ENCODE assay signal across 23 mouse cellular contexts in the genomic region with DNA sequence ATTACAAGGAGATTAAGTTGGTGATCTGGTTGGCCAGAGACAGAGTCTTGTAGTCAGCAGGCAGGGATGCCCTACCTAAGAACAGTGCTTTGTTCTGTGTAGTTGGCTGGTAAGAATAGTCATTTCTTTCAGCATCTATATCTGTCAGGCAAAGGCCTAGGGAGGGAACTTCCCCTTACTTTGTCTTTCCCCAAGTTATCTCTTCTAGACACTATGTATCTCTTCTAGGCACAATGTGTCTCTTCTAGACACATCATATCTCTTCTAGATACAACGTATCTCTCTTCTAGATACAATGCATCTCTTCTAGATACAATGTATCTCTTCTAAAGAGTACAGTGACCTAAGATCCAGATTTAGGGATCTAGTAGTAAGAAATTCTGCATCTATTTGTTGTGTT.
DNase-seq lines count a peak whose midpoint lies in the region; ATAC-seq and TF ChIP-seq lines count a peak whose summit lies in the region.
"Had no signal": no experiment of that assay in that cellular context is flagged by ENCODE, and none has a peak within 500 bp of the region (broad histone marks: within the 10 kb centered on the region; RNA-seq: fewer than 3 reads in every experiment).

No protein-coding gene starts in this region.

- no peaks in the 10 kb centered on the region for H3K36me3 ChIP-seq in midbrain, embryonic 11.5 days (ENCODE audit: control insufficient read depth, insufficient read depth, low read length)
- H3K36me3 ChIP-seq in midbrain, embryonic 14.5 days (ENCODE audit: control insufficient read depth, insufficient read depth, low read length): no peaks in the 10 kb centered on the region
- peaks cover 0 to 24% of the 10 kb centered on the region in 2 experiments; a peak in 2 of 4 replicates for H3K36me3 ChIP-seq in MEL (ENCODE audit: control insufficient read depth in 1 of 2, insufficient read depth in 2 of 2, low read length in 2 of 2)
- no peaks in the 10 kb centered on the region for H3K36me3 ChIP-seq in kidney, embryonic 14.5 days (ENCODE audit: control insufficient read depth, insufficient read depth, low read length)
- H3K36me3 ChIP-seq: G1E had no signal

- no peak for TF ChIP-seq RAD21 in MEL (IDR thresholded peaks at IDR 0.05; ENCODE audit: low read depth, low read length)

- peak; percentile 28 for DNase-seq in midbrain, embryonic 11.5 days (ENCODE audit: low spot score, missing footprints)
- DNase-seq in midbrain, embryonic 14.5 days: no peak
- DNase-seq in MEL (ENCODE audit: low read depth, low spot score) (peak; percentile 77), MEL-GATA-1-ER (ENCODE audit: extremely low read depth, low read depth) (peak; percentile 72), adipocyte (ENCODE audit: low spot score) (no peak)
- DNase-seq: adrenal gland, adult 2 months; adrenal gland, adult 8-10 months; adrenal gland, postnatal 10 days; adrenal gland, postnatal 14 days; adrenal gland, postnatal 25 days; adrenal gland, postnatal 36 days; B cell, adult 2 months; cerebellum, adult 11 months; cerebellum, adult 11-12 months; cerebellum, adult 18-20 months; cerebellum, adult 2 months; cerebellum, adult 8-10 months; cerebellum, adult 9-10 months had no signal

- H3K4me2 ChIP-seq in midbrain, embryonic 11.5 days: no peak overlapping the region
- no peak overlapping the region for H3K4me2 ChIP-seq in midbrain, embryonic 14.5 days (ENCODE audit: low read length)
- no peak overlapping the region for H3K4me2 ChIP-seq in kidney, embryonic 14.5 days (replicated peaks; ENCODE audit: low read depth, low read length)

- WGBS in midbrain, embryonic 11.5 days: 88% methylated on average over 1 of the region's 1 CpGs
- 89% methylated on average over 1 of the region's 1 CpGs for WGBS in midbrain, embryonic 14.5 days
- 83% methylated on average over 1 of the region's 1 CpGs for WGBS in kidney, embryonic 14.5 days

- no peaks in the 10 kb centered on the region for H3K4me1 ChIP-seq in midbrain, embryonic 11.5 days (ENCODE audit: control insufficient read depth, insufficient read depth, low read length)
- H3K4me1 ChIP-seq in midbrain, embryonic 14.5 days (ENCODE audit: control insufficient read depth, insufficient read depth, low read length): no peaks in the 10 kb centered on the region
- H3K4me1 ChIP-seq in MEL (ENCODE audit: control insufficient read depth in 1 of 2, insufficient read depth in 2 of 2, low read length in 2 of 2): peaks cover 0 to 29% of the 10 kb centered on the region in 2 experiments; a peak in 2 of 4 replicates
- no peaks in the 10 kb centered on the region for H3K4me1 ChIP-seq in kidney, embryonic 14.5 days (ENCODE audit: control insufficient read depth, insufficient read depth, low read length)

- H3K4me3 ChIP-seq in midbrain, embryonic 11.5 days (ENCODE audit: low read depth, low read length): no peak overlapping the region
- H3K4me3 ChIP-seq in midbrain, embryonic 14.5 days (replicated peaks; ENCODE audit: low read depth, low read length): no peak overlapping the region
- no peak overlapping the region for H3K4me3 ChIP-seq in MEL (ENCODE audit: control insufficient read depth in 1 of 2, insufficient read depth in 1 of 2, low read depth in 2 of 2, low read length in 2 of 2)
- H3K4me3 ChIP-seq in kidney, embryonic 14.5 days (ENCODE audit: low read length): no peak overlapping the region

- TF ChIP-seq EP300 in MEL (IDR thresholded peaks at IDR 0.05; ENCODE audit: low read depth in 1 of 2, low read length in 2 of 2): peak; percentile 90 to 94

- no peaks in the 10 kb centered on the region for H3K27me3 ChIP-seq in midbrain, embryonic 11.5 days (ENCODE audit: control insufficient read depth, insufficient read depth, low read length)
- H3K27me3 ChIP-seq in midbrain, embryonic 14.5 days (ENCODE audit: control insufficient read depth, insufficient read depth, low read length): no peaks in the 10 kb centered on the region
- peaks cover 0 to 2% of the 10 kb centered on the region in 2 experiments; a peak in 3 of 4 replicates for H3K27me3 ChIP-seq in MEL (ENCODE audit: control insufficient read depth in 1 of 2, insufficient read depth in 2 of 2, low read length in 2 of 2)
- no peaks in the 10 kb centered on the region for H3K27me3 ChIP-seq in kidney, embryonic 14.5 days (ENCODE audit: control insufficient read depth, insufficient read depth, low read length)
- H3K27me3 ChIP-seq: Patski had no signal

- H3K9ac ChIP-seq in midbrain, embryonic 11.5 days (ENCODE audit: low read length): no peak overlapping the region
- H3K9ac ChIP-seq in midbrain, embryonic 14.5 days (replicated peaks; ENCODE audit: low read length): no peak overlapping the region
- H3K9ac ChIP-seq in MEL (ENCODE audit: control insufficient read depth, low read depth, low read length, poor library complexity, severe bottlenecking): no peak overlapping the region
- no peak overlapping the region for H3K9ac ChIP-seq in kidney, embryonic 14.5 days (ENCODE audit: low read depth, low read length)

- no peak for ATAC-seq in midbrain, embryonic 11.5 days (ENCODE audit: low FRiP score)
- no peak for ATAC-seq in midbrain, embryonic 14.5 days (ENCODE audit: low FRiP score, low TSS enrichment)
- no peak for ATAC-seq in kidney, embryonic 14.5 days (ENCODE audit: low FRiP score, low TSS enrichment)
- ATAC-seq: activated CD4-positive, CD25-positive, alpha-beta regulatory T cell, adult 4 months; CD4-positive, CD25-positive, alpha-beta regulatory T cell, adult 4 months; Patski had no signal

- no peaks in the 10 kb centered on the region for H3K9me3 ChIP-seq in midbrain, embryonic 11.5 days (ENCODE audit: control insufficient read depth, low read length)
- H3K9me3 ChIP-seq in midbrain, embryonic 14.5 days (ENCODE audit: control insufficient read depth, low read length): no peaks in the 10 kb centered on the region
- H3K9me3 ChIP-seq in MEL (replicated peaks; ENCODE audit: insufficient read depth, low read length): no peaks in the 10 kb centered on the region
- no peaks in the 10 kb centered on the region for H3K9me3 ChIP-seq in kidney, embryonic 14.5 days (ENCODE audit: control insufficient read depth, low read length)
- H3K9me3 ChIP-seq: G1E had no signal

- TF ChIP-seq CTCF in MEL (IDR thresholded peaks at IDR 0.05 in 2 of 3, conservative IDR thresholded peaks at IDR 0.05 in 1 of 3; ENCODE audit: control insufficient read depth in 1 of 3, insufficient read depth in 1 of 3, low read depth in 2 of 3, low read length in 3 of 3, poor library complexity in 1 of 3, severe bottlenecking in 1 of 3): no peak

- TF ChIP-seq POLR2A in MEL (IDR thresholded peaks at IDR 0.05; ENCODE audit: control insufficient read depth in 1 of 2, insufficient read depth in 1 of 2, low read depth in 1 of 2, low read length in 2 of 2, poor library complexity in 1 of 2): no peak

- no peak overlapping the region for H3K27ac ChIP-seq in midbrain, embryonic 11.5 days (ENCODE audit: low read depth, low read length)
- H3K27ac ChIP-seq in midbrain, embryonic 14.5 days (replicated peaks; ENCODE audit: low read depth, low read length): no peak overlapping the region
- H3K27ac ChIP-seq in MEL (ENCODE audit: control insufficient read depth, low read depth, low read length): peak overlapping the region; percentile 6; the same call in 1 of the 2 replicates
- H3K27ac ChIP-seq in kidney, embryonic 14.5 days (ENCODE audit: low read depth, low read length): no peak overlapping the region

- no peaks in the 10 kb centered on the region for H3K79me2 ChIP-seq in MEL (ENCODE audit: control insufficient read depth, insufficient read depth, low read length, poor library complexity)

TF ChIP-seq in MEL, 35 proteins besides CTCF, POLR2A, EP300 and RAD21:
- TF ChIP-seq POLR2AphosphoS5 (IDR thresholded peaks at IDR 0.05; ENCODE audit: borderline replicate concordance, low read depth, low read length) (no peak), BHLHE40 (IDR thresholded peaks at IDR 0.05; ENCODE audit: borderline replicate concordance, low read depth, low read length) (no peak), TAL1 (IDR thresholded peaks at IDR 0.05; ENCODE audit: low read length) (0 out of 2 replicates have a peak, but pooled peaks have one; percentile 33), GATA1 (IDR thresholded peaks at IDR 0.05; ENCODE audit: low read depth, low read length) (peak; percentile 96), TCF12 (IDR thresholded peaks at IDR 0.05; ENCODE audit: low read depth, low read length) (peak; percentile 84), SIN3A (IDR thresholded peaks at IDR 0.05; ENCODE audit: low read length) (peak; percentile 31; the same call in 1 of the 2 replicates), RCOR1 (IDR thresholded peaks at IDR 0.05; ENCODE audit: low read depth, low read length) (peak; percentile 78)

Comparison
In these comparisons a context has a peak if more than half of its experiments do, and no peak if none do; other contexts are left out.
1. DNase-seq: peak in midbrain, embryonic 11.5 days (single experiment), MEL (single experiment) and MEL-GATA-1-ER (single experiment); none in midbrain, embryonic 14.5 days (single experiment) and adipocyte (single experiment).